Mouse (Mus musculus): ENCODE results near the gene Nudt8. TPM values are rescaled to one million over a fixed set of nuclear protein-coding genes. Genes with fewer than 3 reads are reported as not detected.
"Not testable (repeated sequence)": the region's sequence is repeated elsewhere in the genome, so short reads cannot be mapped to it uniquely, and the experiment has no call there.

The Nudt8 gene
- polyA plus RNA-seq, 1 experiment from 2014 or later: 28.8 TPM

DNA sequence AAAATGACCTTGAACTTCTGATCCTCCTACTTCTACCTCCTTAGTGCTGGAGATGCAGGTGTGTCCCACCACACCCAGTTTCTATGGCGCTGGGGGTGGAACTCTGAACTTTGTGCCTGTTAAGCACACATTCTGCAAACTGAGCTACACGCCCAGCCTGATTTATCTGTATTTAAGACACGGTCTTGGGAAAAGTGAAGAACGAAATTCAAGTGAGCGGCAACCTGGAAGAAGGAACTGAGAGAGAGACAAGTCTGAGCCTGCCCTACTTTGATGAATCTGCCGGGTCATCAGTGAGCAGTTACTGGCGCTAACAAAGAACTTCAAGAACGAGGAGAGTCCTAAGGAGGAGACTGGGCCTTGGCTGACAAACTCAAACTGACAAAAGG lies 46.5 kb downstream of the Nudt8 start:
- H3K9me3 ChIP-seq (replicated peaks; ENCODE audit: control insufficient read depth, low read length, poor library complexity, severe bottlenecking): no peaks in the 10 kb centered on the region
- no peaks in the 10 kb centered on the region for H3K27me3 ChIP-seq (ENCODE audit: control insufficient read depth, insufficient read depth, low read depth, low read length)
- H3K4me2 ChIP-seq (ENCODE audit: low read length): no peak overlapping the region
- no peaks in the 10 kb centered on the region for H3K36me3 ChIP-seq (ENCODE audit: control insufficient read depth, insufficient read depth, low read length)
- H3K4me3 ChIP-seq (ENCODE audit: low read depth, low read length): no peak overlapping the region
- H3K27ac ChIP-seq (ENCODE audit: low read length): no peak overlapping the region
- WGBS: 85% methylated on average over 8 of the region's 8 CpGs
- no peaks in the 10 kb centered on the region for H3K4me1 ChIP-seq (ENCODE audit: control insufficient read depth, insufficient read depth, low read length)
- ATAC-seq: no peak
- no peak overlapping the region for H3K9ac ChIP-seq (ENCODE audit: low read depth, low read length)

DNA sequence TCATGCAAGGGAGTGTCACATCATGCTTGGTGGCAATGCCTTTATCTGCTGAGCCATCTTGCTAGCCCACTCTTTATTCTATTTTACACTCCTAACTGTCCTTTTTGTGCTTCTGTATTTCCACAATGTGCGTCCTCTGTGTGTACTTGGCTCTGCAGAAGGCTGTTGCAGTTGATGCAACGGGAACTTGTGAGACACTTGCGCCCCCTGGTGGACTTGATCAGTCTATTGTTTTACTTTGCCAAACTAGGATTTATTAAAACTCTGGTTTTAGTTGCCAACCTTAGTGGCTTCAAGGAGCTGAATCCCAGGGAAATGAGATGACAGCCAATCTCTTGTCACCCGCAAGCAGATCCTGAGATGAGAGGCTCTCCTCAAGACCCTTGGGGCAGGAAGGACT lies 47.5 kb downstream of the Nudt8 start:
- 11% methylated on average over 4 of the region's 4 CpGs for whole genome bisulfite sequencing
- Histone ChIP-seq H3K9ac (ENCODE audit: low read depth, low read length) (no peak overlapping the region), H3K9me3 (replicated peaks; ENCODE audit: control insufficient read depth, low read length, poor library complexity, severe bottlenecking) (no peaks in the 10 kb centered on the region), H3K4me2 (ENCODE audit: low read length) (no peak overlapping the region), H3K4me3 (ENCODE audit: low read depth, low read length) (no peak overlapping the region), H3K27ac (ENCODE audit: low read length) (no peak overlapping the region), H3K27me3 (ENCODE audit: control insufficient read depth, insufficient read depth, low read depth, low read length) (no peaks in the 10 kb centered on the region), H3K36me3 (ENCODE audit: control insufficient read depth, insufficient read depth, low read length) (no peaks in the 10 kb centered on the region), H3K4me1 (ENCODE audit: control insufficient read depth, insufficient read depth, low read length) (no peaks in the 10 kb centered on the region)
- ATAC-seq: no peak

DNA sequence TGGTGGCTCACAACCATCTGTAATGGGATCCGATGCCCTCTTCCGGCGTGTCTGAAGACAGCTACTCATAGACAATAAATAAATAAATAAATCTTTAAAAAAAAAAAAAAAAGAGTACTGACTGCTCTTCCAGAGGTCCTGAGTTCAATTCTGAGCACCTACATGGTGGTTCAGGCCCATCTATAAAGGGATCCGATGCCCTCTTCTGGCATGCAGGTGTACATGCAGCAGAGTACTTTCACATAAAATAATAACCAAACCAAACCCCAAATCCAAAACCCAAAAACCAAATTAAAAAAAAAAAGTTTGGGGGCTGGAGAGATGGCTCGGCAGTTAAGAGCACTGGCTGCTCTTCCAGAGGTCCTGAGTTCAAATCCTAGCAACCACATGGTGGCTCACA lies 48.7 kb downstream of the Nudt8 start:
- not testable (repeated sequence) for H3K27me3 ChIP-seq (ENCODE audit: control insufficient read depth, insufficient read depth, low read depth, low read length); H3K36me3 ChIP-seq (ENCODE audit: control insufficient read depth, insufficient read depth, low read length); H3K27ac ChIP-seq (ENCODE audit: low read length); H3K4me2 ChIP-seq (ENCODE audit: low read length); H3K4me1 ChIP-seq (ENCODE audit: control insufficient read depth, insufficient read depth, low read length); H3K4me3 ChIP-seq (ENCODE audit: low read depth, low read length); ATAC-seq; H3K9ac ChIP-seq (ENCODE audit: low read depth, low read length); H3K9me3 ChIP-seq (replicated peaks; ENCODE audit: control insufficient read depth, low read length, poor library complexity, severe bottlenecking)
- 83% methylated on average over 5 of the region's 5 CpGs for WGBS

DNA sequence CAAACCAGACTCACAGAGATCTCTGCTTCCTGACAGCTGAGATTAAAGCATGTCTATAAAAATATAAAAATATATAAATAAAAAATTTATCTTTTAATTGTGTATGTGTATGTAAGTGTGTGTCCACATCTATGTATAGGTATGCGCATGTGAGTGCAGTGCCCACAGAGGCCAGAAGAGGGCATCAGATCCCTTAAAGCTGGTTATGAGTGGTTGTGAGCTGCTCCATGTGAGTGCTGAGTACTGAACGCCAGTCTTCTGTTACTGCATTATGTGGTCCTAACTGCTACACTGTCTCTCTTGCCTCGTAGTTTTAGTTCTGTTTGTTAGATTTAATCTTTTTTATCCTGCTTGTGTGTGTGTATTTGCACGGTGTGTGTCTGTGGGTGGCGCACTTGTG lies 50.6 kb downstream of the Nudt8 start:
- Histone ChIP-seq H3K27me3 (ENCODE audit: control insufficient read depth, insufficient read depth, low read depth, low read length) (no peaks in the 10 kb centered on the region), H3K4me3 (ENCODE audit: low read depth, low read length) (no peak overlapping the region), H3K9me3 (replicated peaks; ENCODE audit: control insufficient read depth, low read length, poor library complexity, severe bottlenecking) (no peaks in the 10 kb centered on the region), H3K36me3 (ENCODE audit: control insufficient read depth, insufficient read depth, low read length) (no peaks in the 10 kb centered on the region), H3K4me1 (ENCODE audit: control insufficient read depth, insufficient read depth, low read length) (no peaks in the 10 kb centered on the region), H3K4me2 (ENCODE audit: low read length) (no peak overlapping the region), H3K9ac (ENCODE audit: low read depth, low read length) (no peak overlapping the region), H3K27ac (ENCODE audit: low read length) (no peak overlapping the region)
- 97% methylated on average over 5 of the region's 5 CpGs for WGBS
- no peak for ATAC-seq

Other genes starting within 250 kb of the Nudt8 start
- gene Kmt5b, start 233.2 kb upstream of the Nudt8 start, polyA plus RNA-seq (2015; fragmentation: Nextera tagmentation; extraction: Ambion mirVana): 50.3 and 59.6 TPM in 2 replicates
- gene Chka, start 148.8 kb upstream of the Nudt8 start, polyA plus RNA-seq (2015; fragmentation: Nextera tagmentation; extraction: Ambion mirVana): 56.1 and 61.8 TPM in 2 replicates
- gene Tcirg1, start 93.4 kb upstream of the Nudt8 start, polyA plus RNA-seq (2015; fragmentation: Nextera tagmentation; extraction: Ambion mirVana): 12.5 and 12.6 TPM in 2 replicates
- 229 and 245 TPM in 2 replicates for gene Ndufs8, start 87.8 kb upstream of the Nudt8 start, polyA plus RNA-seq (2015; fragmentation: Nextera tagmentation; extraction: Ambion mirVana)
- 1.8 and 2.0 TPM in 2 replicates for gene Aldh3b1, start 70.8 kb upstream of the Nudt8 start, polyA plus RNA-seq (2015; fragmentation: Nextera tagmentation; extraction: Ambion mirVana)
- gene Unc93b1, start 65.4 kb upstream of the Nudt8 start, polyA plus RNA-seq (2015; fragmentation: Nextera tagmentation; extraction: Ambion mirVana): 9.7 and 9.9 TPM in 2 replicates
- gene Aldh3b3, start 41.9 kb upstream of the Nudt8 start, polyA plus RNA-seq (2015; fragmentation: Nextera tagmentation; extraction: Ambion mirVana): not detected in 2 replicates
- 0.60 and 0.82 TPM in 2 replicates for gene Aldh3b2, start 28.3 kb upstream of the Nudt8 start, polyA plus RNA-seq (2015; fragmentation: Nextera tagmentation; extraction: Ambion mirVana)
- gene Acy3, start 14.0 kb upstream of the Nudt8 start, polyA plus RNA-seq (2015; fragmentation: Nextera tagmentation; extraction: Ambion mirVana): 1.0 and 1.8 TPM in 2 replicates
- gene Tbx10, start 7.8 kb upstream of the Nudt8 start, polyA plus RNA-seq (2015; fragmentation: Nextera tagmentation; extraction: Ambion mirVana): not detected in 2 replicates
- gene Gm49405, start within 50 bp of the Nudt8 start, polyA plus RNA-seq (2015; fragmentation: Nextera tagmentation; extraction: Ambion mirVana): 6.4 and 6.6 TPM in 2 replicates
- 8.1 and 9.2 TPM in 2 replicates for gene Doc2g, start 2.7 kb downstream of the Nudt8 start, polyA plus RNA-seq (2015; fragmentation: Nextera tagmentation; extraction: Ambion mirVana)
- 234 and 247 TPM in 2 replicates for gene Ndufv1, start 12.2 kb downstream of the Nudt8 start, polyA plus RNA-seq (2015; fragmentation: Nextera tagmentation; extraction: Ambion mirVana)
- 534 and 577 TPM in 2 replicates for gene Gstp1, start 37.4 kb downstream of the Nudt8 start, polyA plus RNA-seq (2015; fragmentation: Nextera tagmentation; extraction: Ambion mirVana)
- gene Gstp2, start 45.4 kb downstream of the Nudt8 start, polyA plus RNA-seq (2015; fragmentation: Nextera tagmentation; extraction: Ambion mirVana): 1.3 and 5.2 TPM in 2 replicates
- not detected in 2 replicates for gene Gstp3, start 59.0 kb downstream of the Nudt8 start, polyA plus RNA-seq (2015; fragmentation: Nextera tagmentation; extraction: Ambion mirVana)
- gene Cabp2, start 81.0 kb downstream of the Nudt8 start, polyA plus RNA-seq (2015; fragmentation: Nextera tagmentation; extraction: Ambion mirVana): 0.44 TPM in 1 of 2 replicates, not detected in the other
- gene Cdk2ap2, start 96.6 kb downstream of the Nudt8 start, polyA plus RNA-seq (2015; fragmentation: Nextera tagmentation; extraction: Ambion mirVana): 83.1 and 83.2 TPM in 2 replicates
- 105 and 113 TPM in 2 replicates for gene Pitpnm1, start 99.4 kb downstream of the Nudt8 start, polyA plus RNA-seq (2015; fragmentation: Nextera tagmentation; extraction: Ambion mirVana)
- gene Aip, start 125.3 kb downstream of the Nudt8 start, polyA plus RNA-seq (2015; fragmentation: Nextera tagmentation; extraction: Ambion mirVana): 92.9 and 102 TPM in 2 replicates
- gene Gpr152, start 139.2 kb downstream of the Nudt8 start, polyA plus RNA-seq (2015; fragmentation: Nextera tagmentation; extraction: Ambion mirVana): 0.09 TPM in 1 of 2 replicates, not detected in the other
- 0.24 and 0.48 TPM in 2 replicates for gene Cabp4, start 143.5 kb downstream of the Nudt8 start, polyA plus RNA-seq (2015; fragmentation: Nextera tagmentation; extraction: Ambion mirVana)
- gene Coro1b, start 148.0 kb downstream of the Nudt8 start, polyA plus RNA-seq (2015; fragmentation: Nextera tagmentation; extraction: Ambion mirVana): 102 and 119 TPM in 2 replicates
- gene Ptprcap, start 153.0 kb downstream of the Nudt8 start, polyA plus RNA-seq (2015; fragmentation: Nextera tagmentation; extraction: Ambion mirVana): 0.28 TPM in 1 of 2 replicates, not detected in the other
- 52.7 and 58.0 TPM in 2 replicates for gene Rps6kb2, start 162.8 kb downstream of the Nudt8 start, polyA plus RNA-seq (2015; fragmentation: Nextera tagmentation; extraction: Ambion mirVana)
- gene Carns1, start 174.9 kb downstream of the Nudt8 start, polyA plus RNA-seq (2015; fragmentation: Nextera tagmentation; extraction: Ambion mirVana): 5.2 and 6.7 TPM in 2 replicates
- gene Tbc1d10c, start 190.7 kb downstream of the Nudt8 start, polyA plus RNA-seq (2015; fragmentation: Nextera tagmentation; extraction: Ambion mirVana): 0.58 and 0.67 TPM in 2 replicates
- 520 and 542 TPM in 2 replicates for gene Ppp1ca, start 191.5 kb downstream of the Nudt8 start, polyA plus RNA-seq (2015; fragmentation: Nextera tagmentation; extraction: Ambion mirVana)
- gene Rad9a, start 201.1 kb downstream of the Nudt8 start, polyA plus RNA-seq (2015; fragmentation: Nextera tagmentation; extraction: Ambion mirVana): 24.1 and 25.0 TPM in 2 replicates
- 0.40 and 0.68 TPM in 2 replicates for gene Clcf1, start 213.7 kb downstream of the Nudt8 start, polyA plus RNA-seq (2015; fragmentation: Nextera tagmentation; extraction: Ambion mirVana)
- gene AC109138.7, start 213.8 kb downstream of the Nudt8 start, polyA plus RNA-seq (2015; fragmentation: Nextera tagmentation; extraction: Ambion mirVana): not detected in 2 replicates
- gene Pold4, start 231.3 kb downstream of the Nudt8 start, polyA plus RNA-seq (2015; fragmentation: Nextera tagmentation; extraction: Ambion mirVana): 18.5 and 19.2 TPM in 2 replicates

Data from midbrain, embryonic 16.5 days (tissue).